Mouse (Mus musculus): ENCODE measurements around the gene Padi6. TPM values are rescaled to one million over a fixed set of nuclear protein-coding genes. Genes with fewer than 3 reads are reported as not detected.
A peak's percentile ranks its signal among the peaks of the same experiment; 100 is the strongest.

Gene Padi6
- polyA plus RNA-seq, 2 experiments = not detected

GRCm38 (mm10) chr4:140770433-140770832 is 28.0 kb upstream of the Padi6 start:
- Histone ChIP-seq H3K36me3 (ENCODE audit: control insufficient read depth, insufficient read depth, low read length) (no peaks in the 10 kb centered on the region), H3K9me3 (ENCODE audit: control insufficient read depth, low read length) (no peaks in the 10 kb centered on the region), H3K27ac (replicated peaks; ENCODE audit: low read depth, low read length) (no peak overlapping the region), H3K27me3 (ENCODE audit: control insufficient read depth, insufficient read depth, low read length) (no peaks in the 10 kb centered on the region), H3K4me3 (replicated peaks; ENCODE audit: low read length) (peak overlapping the region; percentile 21), H3K9ac (ENCODE audit: low read depth, low read length, severe bottlenecking) (no peak overlapping the region), H3K4me2 (replicated peaks; ENCODE audit: low read depth, low read length, severe bottlenecking) (peak overlapping the region; percentile 30), H3K4me1 (ENCODE audit: control insufficient read depth, insufficient read depth, low read length) (no peaks in the 10 kb centered on the region)
- ATAC-seq (ENCODE audit: low FRiP score, low read depth) (no peak), DNase-seq (ENCODE audit: low spot score) (no peak)
- 14% methylated on average over 13 of the region's 13 CpGs for WGBS
- no peak for TF ChIP-seq POLR2A (IDR thresholded peaks at IDR 0.05; ENCODE audit: borderline replicate concordance, extremely low read depth, insufficient read depth, insufficient read length)

GRCm38 (mm10) chr4:140768973-140769372 is 26.5 kb upstream of the Padi6 start:
- Histone ChIP-seq H3K27me3 (ENCODE audit: control insufficient read depth, insufficient read depth, low read length) (no peaks in the 10 kb centered on the region), H3K27ac (replicated peaks; ENCODE audit: low read depth, low read length) (no peak overlapping the region), H3K4me1 (ENCODE audit: control insufficient read depth, insufficient read depth, low read length) (no peaks in the 10 kb centered on the region), H3K9me3 (ENCODE audit: control insufficient read depth, low read length) (no peaks in the 10 kb centered on the region), H3K4me2 (replicated peaks; ENCODE audit: low read depth, low read length, severe bottlenecking) (no peak overlapping the region), H3K4me3 (replicated peaks; ENCODE audit: low read length) (no peak overlapping the region), H3K36me3 (ENCODE audit: control insufficient read depth, insufficient read depth, low read length) (no peaks in the 10 kb centered on the region), H3K9ac (ENCODE audit: low read depth, low read length, severe bottlenecking) (no peak overlapping the region)
- ATAC-seq (ENCODE audit: low FRiP score, low read depth) (no peak; the same call in 1 of the 2 replicates), DNase-seq (ENCODE audit: low spot score) (no peak)
- WGBS = 71% methylated on average over 5 of the region's 5 CpGs
- TF ChIP-seq POLR2A (IDR thresholded peaks at IDR 0.05; ENCODE audit: borderline replicate concordance, extremely low read depth, insufficient read depth, insufficient read length) = no peak

DNA sequence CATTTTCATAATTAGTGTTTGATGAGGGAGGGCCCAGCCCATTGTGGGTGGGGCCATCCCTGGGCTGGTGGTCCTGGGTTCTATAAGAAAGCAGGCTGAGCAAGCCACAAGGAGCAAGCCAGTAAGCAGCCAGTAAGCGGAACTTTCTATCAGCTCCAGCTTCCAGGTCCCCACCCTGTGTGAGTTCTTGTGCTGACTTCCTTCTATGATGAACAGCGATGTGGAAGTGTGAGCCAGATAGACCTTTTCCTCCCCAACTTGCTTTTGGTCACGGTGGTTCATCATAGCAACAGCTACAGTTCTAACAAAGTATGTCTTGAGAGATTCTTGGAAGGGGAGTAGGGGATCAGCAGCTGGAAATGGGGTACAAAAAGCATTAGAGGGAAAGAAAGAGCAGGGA is 23.5 kb upstream of the Padi6 start:
- no peak for ATAC-seq (ENCODE audit: low FRiP score, low read depth)
- WGBS = 88% methylated on average over 3 of the region's 3 CpGs
- Histone ChIP-seq H3K4me1 (ENCODE audit: control insufficient read depth, insufficient read depth, low read length) (no peaks in the 10 kb centered on the region), H3K9ac (ENCODE audit: low read depth, low read length, severe bottlenecking) (no peak overlapping the region), H3K4me2 (replicated peaks; ENCODE audit: low read depth, low read length, severe bottlenecking) (no peak overlapping the region), H3K36me3 (ENCODE audit: control insufficient read depth, insufficient read depth, low read length) (no peaks in the 10 kb centered on the region), H3K27me3 (ENCODE audit: control insufficient read depth, insufficient read depth, low read length) (no peaks in the 10 kb centered on the region), H3K27ac (replicated peaks; ENCODE audit: low read depth, low read length) (no peak overlapping the region), H3K9me3 (ENCODE audit: control insufficient read depth, low read length) (no peaks in the 10 kb centered on the region), H3K4me3 (replicated peaks; ENCODE audit: low read length) (no peak overlapping the region)
- DNase-seq (ENCODE audit: low spot score) = no peak
- TF ChIP-seq POLR2A (IDR thresholded peaks at IDR 0.05; ENCODE audit: borderline replicate concordance, extremely low read depth, insufficient read depth, insufficient read length) = no peak

DNA sequence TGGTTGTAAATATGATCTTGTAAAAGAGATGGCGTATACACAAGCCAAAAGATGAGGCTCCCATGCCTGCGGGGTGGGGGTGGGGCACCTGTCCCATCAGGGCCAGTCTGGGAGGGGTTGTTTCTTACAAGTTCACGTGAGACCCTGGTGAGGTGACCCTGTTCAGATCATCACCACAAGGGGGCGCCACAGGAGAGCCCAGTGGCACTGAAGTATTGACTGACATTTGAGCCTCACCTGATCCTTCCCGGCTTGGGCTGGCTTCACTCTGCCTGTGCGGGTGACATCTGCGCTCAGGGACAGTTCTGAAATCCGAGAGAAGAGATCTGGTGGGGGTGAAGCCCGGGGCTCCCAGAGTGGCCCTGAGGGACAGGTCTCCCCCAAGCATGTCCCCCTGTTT is 20.7 kb upstream of the Padi6 start:
- H3K9me3 ChIP-seq (ENCODE audit: control insufficient read depth, low read length) = no peaks in the 10 kb centered on the region
- no peak overlapping the region for H3K4me3 ChIP-seq (replicated peaks; ENCODE audit: low read length)
- ATAC-seq (ENCODE audit: low FRiP score, low read depth) (no peak), DNase-seq (ENCODE audit: low spot score) (peak; percentile 50)
- WGBS = 9% methylated on average over 9 of the region's 9 CpGs
- no peaks in the 10 kb centered on the region for H3K27me3 ChIP-seq (ENCODE audit: control insufficient read depth, insufficient read depth, low read length)
- H3K4me2 ChIP-seq (replicated peaks; ENCODE audit: low read depth, low read length, severe bottlenecking) = no peak overlapping the region
- TF ChIP-seq POLR2A (IDR thresholded peaks at IDR 0.05; ENCODE audit: borderline replicate concordance, extremely low read depth, insufficient read depth, insufficient read length) = no peak
- no peaks in the 10 kb centered on the region for H3K36me3 ChIP-seq (ENCODE audit: control insufficient read depth, insufficient read depth, low read length)
- no peak overlapping the region for H3K27ac ChIP-seq (replicated peaks; ENCODE audit: low read depth, low read length)
- no peaks in the 10 kb centered on the region for H3K4me1 ChIP-seq (ENCODE audit: control insufficient read depth, insufficient read depth, low read length)
- no peak overlapping the region for H3K9ac ChIP-seq (ENCODE audit: low read depth, low read length, severe bottlenecking)

DNA sequence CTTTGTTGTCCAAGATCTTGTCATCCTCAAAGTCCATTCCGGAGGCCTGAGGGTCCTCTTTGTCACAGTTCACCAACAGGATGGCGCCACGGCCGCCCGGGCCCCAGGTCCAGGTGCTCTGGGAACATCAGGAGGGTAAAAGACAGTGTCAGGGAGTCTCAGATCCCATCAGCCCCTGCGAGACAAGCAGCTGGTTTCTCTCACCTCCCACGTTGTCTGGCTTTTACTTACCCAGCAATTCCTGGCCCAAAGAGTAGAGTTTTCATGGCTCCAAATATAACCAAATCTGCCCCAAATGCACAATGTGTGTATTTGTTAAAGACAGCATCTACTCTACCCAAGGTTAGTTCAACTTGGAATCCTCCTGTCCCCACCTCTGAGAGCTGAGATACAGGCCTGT is 19.2 kb upstream of the Padi6 start:
- H3K9ac ChIP-seq (ENCODE audit: low read depth, low read length, severe bottlenecking) = no peak overlapping the region
- H3K4me1 ChIP-seq (ENCODE audit: control insufficient read depth, insufficient read depth, low read length) = no peaks in the 10 kb centered on the region
- no peaks in the 10 kb centered on the region for H3K36me3 ChIP-seq (ENCODE audit: control insufficient read depth, insufficient read depth, low read length)
- no peaks in the 10 kb centered on the region for H3K9me3 ChIP-seq (ENCODE audit: control insufficient read depth, low read length)
- H3K4me2 ChIP-seq (replicated peaks; ENCODE audit: low read depth, low read length, severe bottlenecking) = no peak overlapping the region
- no peak overlapping the region for H3K27ac ChIP-seq (replicated peaks; ENCODE audit: low read depth, low read length)
- H3K4me3 ChIP-seq (replicated peaks; ENCODE audit: low read length) = no peak overlapping the region
- no peaks in the 10 kb centered on the region for H3K27me3 ChIP-seq (ENCODE audit: control insufficient read depth, insufficient read depth, low read length)
- ATAC-seq (ENCODE audit: low FRiP score, low read depth) (no peak), DNase-seq (ENCODE audit: low spot score) (no peak)
- TF ChIP-seq POLR2A (IDR thresholded peaks at IDR 0.05; ENCODE audit: borderline replicate concordance, extremely low read depth, insufficient read depth, insufficient read length) = no peak
- WGBS = 79% methylated on average over 7 of the region's 7 CpGs

DNA sequence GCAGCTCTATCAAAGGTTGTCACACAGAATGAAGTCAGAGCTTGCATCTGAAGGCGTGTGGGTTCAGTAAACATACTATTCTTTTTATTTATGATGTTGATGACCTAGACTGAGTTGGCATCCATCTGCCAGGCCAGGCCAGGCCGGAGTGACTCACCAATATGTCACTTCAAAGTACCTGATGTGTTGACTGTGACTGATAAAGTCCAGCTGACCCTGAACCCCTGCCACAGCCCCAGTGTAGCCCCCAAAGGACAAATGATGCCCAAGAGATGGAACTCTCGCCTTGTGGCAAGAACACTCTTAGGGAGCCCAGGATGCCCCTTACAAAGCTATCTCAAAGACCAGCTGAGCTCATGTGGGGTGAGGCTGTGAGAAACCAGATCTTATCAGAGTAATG is 13.4 kb upstream of the Padi6 start:
- H3K36me3 ChIP-seq (ENCODE audit: control insufficient read depth, insufficient read depth, low read length) = no peaks in the 10 kb centered on the region
- no peak overlapping the region for H3K27ac ChIP-seq (replicated peaks; ENCODE audit: low read depth, low read length)
- WGBS = 77% methylated on average over 3 of the region's 3 CpGs
- no peaks in the 10 kb centered on the region for H3K4me1 ChIP-seq (ENCODE audit: control insufficient read depth, insufficient read depth, low read length)
- ATAC-seq (ENCODE audit: low FRiP score, low read depth) = no peak
- no peak for DNase-seq (ENCODE audit: low spot score)
- no peaks in the 10 kb centered on the region for H3K9me3 ChIP-seq (ENCODE audit: control insufficient read depth, low read length)
- no peak overlapping the region for H3K4me2 ChIP-seq (replicated peaks; ENCODE audit: low read depth, low read length, severe bottlenecking)
- no peak overlapping the region for H3K4me3 ChIP-seq (replicated peaks; ENCODE audit: low read length)
- no peak overlapping the region for H3K9ac ChIP-seq (ENCODE audit: low read depth, low read length, severe bottlenecking)
- no peak for TF ChIP-seq POLR2A (IDR thresholded peaks at IDR 0.05; ENCODE audit: borderline replicate concordance, extremely low read depth, insufficient read depth, insufficient read length)
- H3K27me3 ChIP-seq (ENCODE audit: control insufficient read depth, insufficient read depth, low read length) = no peaks in the 10 kb centered on the region
